Mouse (Mus musculus) intestine, embryonic 14.5 days (tissue): ENCODE measurements around the gene Olfr750. TPM values are rescaled to one million over a fixed set of nuclear protein-coding genes. Genes with fewer than 3 reads are reported as not detected.

Experiments used
- ATAC-seq: fragments of 200-750 bp; cut with Nextera tagmentation; replicated peaks from 2 replicates; pipeline ENCODE4 v1.8.0; 2017; ENCODE audit warnings: low read depth, moderate number of reproducible peaks, moderate TSS enrichment, moderate library complexity; ENCODE audit not compliant: low FRiP score, low TSS enrichment
- DNase-seq: peaks from one replicate; pipeline ENCODE4 v3.0.0-alpha.2; 2018; ENCODE audit warnings: low spot score
- H3K27ac ChIP-seq: fragments of 300-500 bp; sonication (generic); 2 replicates; pipeline ENCODE4 v1.5.1; 2014; ENCODE audit warnings: low read depth, mild to moderate bottlenecking, control low read depth
- H3K27me3 ChIP-seq: fragments of 300-500 bp; sonication (generic); replicated peaks from 2 replicates; pipeline ENCODE4 v1.6.1; 2014; ENCODE audit warnings: low read length, control low read depth; ENCODE audit not compliant: control insufficient read depth, insufficient read depth
- H3K36me3 ChIP-seq: fragments of 300-500 bp; sonication (generic); 2 replicates; pipeline ENCODE4 v1.6.1; 2014; ENCODE audit warnings: low read length, control low read depth; ENCODE audit not compliant: control insufficient read depth, insufficient read depth
- H3K4me1 ChIP-seq: fragments of 300-500 bp; sonication (generic); replicated peaks from 2 replicates; pipeline ENCODE4 v1.6.1; 2014; ENCODE audit warnings: low read length, control low read depth, mixed read lengths; ENCODE audit not compliant: control insufficient read depth, insufficient read depth
- H3K4me2 ChIP-seq: fragments of 300-500 bp; sonication (generic); 2 replicates; pipeline ENCODE4 v1.6.1; 2014; ENCODE audit warnings: low read length
- H3K4me3 ChIP-seq: fragments of 300-500 bp; sonication (generic); 2 replicates; pipeline ENCODE4 v1.5.1; 2014; ENCODE audit warnings: low read depth, low read length, control low read depth, mixed read lengths
- H3K9ac ChIP-seq: fragments of 300-500 bp; sonication (generic); 2 replicates; pipeline ENCODE4 v1.6.1; 2014; ENCODE audit warnings: mild to moderate bottlenecking, low read length
- H3K9me3 ChIP-seq: fragments of 300-500 bp; sonication (generic); 2 replicates; pipeline ENCODE4 v1.6.1; 2016; ENCODE audit warnings: low read length, control low read depth; ENCODE audit not compliant: control insufficient read depth
- WGBS: fragments of 180-500 bp; shearing (Covaris S2); extraction: QIAGEN DNeasy Blood & Tissue Kit; methylation state at CpG from one replicate; pipeline ENCODE4 v1.1.7; 2014; 5-methylcytosine and 5-hydroxymethylcytosine counted together
- polyA plus RNA-seq: library from polyadenylated mRNA; unstranded; fragments of >200 nt; fragmentation: Nextera tagmentation; extraction: Ambion mirVana; gene quantifications from 2 replicates; pipeline ENCODE4 v1.2.1, GENCODE M21; 2014

Olfr750 gene
- polyA plus RNA-seq, 1 experiment from 2014 or later: not detected

GRCm38 (mm10) chr14:51053176-51053575, 21.1 kb downstream of the Olfr750 start:
- ATAC-seq (no peak), DNase-seq (no peak)
- Histone ChIP-seq H3K9me3 (no peaks in the 10 kb centered on the region), H3K9ac (no peak overlapping the region), H3K27me3 (no peaks in the 10 kb centered on the region), H3K4me2 (no peak overlapping the region), H3K27ac (no peak overlapping the region), H3K36me3 (no peaks in the 10 kb centered on the region), H3K4me3 (no peak overlapping the region), H3K4me1 (no peaks in the 10 kb centered on the region; the same call in 1 of the 2 replicates)
- WGBS: 58% methylated on average over 5 of the region's 5 CpGs

DNA sequence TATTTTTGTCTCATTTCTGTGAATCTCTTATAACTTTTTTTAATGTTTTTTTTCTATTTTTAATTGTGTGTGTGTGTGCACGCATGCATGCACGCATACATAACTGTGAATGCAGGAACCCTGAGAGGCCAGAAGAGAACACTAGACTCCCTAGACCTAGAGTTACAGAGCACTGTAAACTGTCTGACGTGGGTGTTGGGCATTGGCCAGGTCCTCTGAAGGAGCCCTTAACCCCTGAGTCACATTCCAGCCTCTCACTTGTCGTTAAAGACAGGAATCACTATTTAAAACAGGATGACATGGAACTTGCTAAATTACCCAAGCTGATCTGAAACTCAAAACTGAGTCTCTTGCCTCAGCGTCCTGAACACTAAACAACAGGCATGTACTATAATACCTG, 22.3 kb downstream of the Olfr750 start:
- no peak overlapping the region for H3K4me2 ChIP-seq
- H3K4me1 ChIP-seq: no peaks in the 10 kb centered on the region; the same call in 1 of the 2 replicates
- no peak overlapping the region for H3K9ac ChIP-seq
- ATAC-seq: no peak
- no peaks in the 10 kb centered on the region for H3K36me3 ChIP-seq
- no peak overlapping the region for H3K4me3 ChIP-seq
- no peak overlapping the region for H3K27ac ChIP-seq
- 61% methylated on average over 5 of the region's 5 CpGs for WGBS
- DNase-seq: no peak
- no peaks in the 10 kb centered on the region for H3K9me3 ChIP-seq
- no peaks in the 10 kb centered on the region for H3K27me3 ChIP-seq

GRCm38 (mm10) chr14:51050063-51050462, 24.2 kb downstream of the Olfr750 start, which contains the start of gene Rnase11:
TSS of gene Rnase11 (minus strand) at chr14:51050163.
- H3K9me3 ChIP-seq: no peaks in the 10 kb centered on the region
- no peak within 1 kb of the TSS for H3K27ac ChIP-seq
- H3K4me2 ChIP-seq: no peak within 1 kb of the TSS
- WGBS: 84% methylated on average over 2 of the region's 2 CpGs
- no peak within 1 kb of the TSS for H3K4me3 ChIP-seq
- ATAC-seq (no peak), DNase-seq (no peak)
- no peaks in the 10 kb centered on the region; the same call in 1 of the 2 replicates for H3K4me1 ChIP-seq
- no peak within 1 kb of the TSS for H3K9ac ChIP-seq
- H3K36me3 ChIP-seq: no peaks in the 10 kb centered on the region
- H3K27me3 ChIP-seq: no peaks in the 10 kb centered on the region

GRCm38 (mm10) chr14:51047846-51048245, 26.4 kb downstream of the Olfr750 start:
- Histone ChIP-seq H3K4me1 (no peaks in the 10 kb centered on the region; the same call in 1 of the 2 replicates), H3K27ac (no peak overlapping the region), H3K9me3 (no peaks in the 10 kb centered on the region), H3K27me3 (no peaks in the 10 kb centered on the region), H3K9ac (no peak overlapping the region), H3K4me2 (no peak overlapping the region), H3K4me3 (no peak overlapping the region), H3K36me3 (no peaks in the 10 kb centered on the region)
- WGBS: 28% methylated on average over 5 of the region's 5 CpGs
- ATAC-seq: no peak
- DNase-seq: no peak

- ATAC-seq (no peak), DNase-seq (no peak)
- 77% methylated on average over 6 of the region's 6 CpGs for WGBS
- Histone ChIP-seq H3K9me3 (no peaks in the 10 kb centered on the region), H3K4me2 (no peak within 1 kb of the TSS), H3K4me3 (no peak within 1 kb of the TSS), H3K9ac (no peak within 1 kb of the TSS), H3K27me3 (no peaks in the 10 kb centered on the region), H3K36me3 (no peaks in the 10 kb centered on the region), H3K27ac (no peak within 1 kb of the TSS), H3K4me1 (no peaks in the 10 kb centered on the region)
Observed at GRCm38 (mm10) chr14:51041769-51042168, 32.5 kb downstream of the Olfr750 start, which contains the start of gene Rnase9. TSS of gene Rnase9 (minus strand) at chr14:51041869.

DNA sequence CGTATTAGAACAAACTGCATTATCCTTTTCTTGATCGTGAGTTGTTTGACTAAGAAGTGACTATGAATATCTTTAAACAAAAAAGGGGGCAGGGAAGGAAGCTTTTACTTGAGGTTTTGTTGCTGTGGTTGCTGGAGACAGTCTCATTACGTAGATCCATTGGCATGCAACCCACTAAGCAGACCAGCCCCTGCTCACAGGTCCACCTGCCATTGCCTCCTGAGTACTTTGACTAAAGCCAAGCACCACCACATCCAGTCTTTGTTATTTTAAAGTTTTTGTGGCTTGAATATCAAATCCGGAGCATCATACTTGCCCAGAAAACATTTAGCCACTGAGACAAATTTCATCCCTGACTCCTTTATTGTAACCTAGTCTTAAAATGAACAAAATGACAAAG, 38.0 kb downstream of the Olfr750 start:
- Histone ChIP-seq H3K4me2 (no peak overlapping the region), H3K9ac (no peak overlapping the region), H3K4me1 (no peaks in the 10 kb centered on the region), H3K4me3 (no peak overlapping the region), H3K27me3 (no peaks in the 10 kb centered on the region), H3K36me3 (no peaks in the 10 kb centered on the region), H3K27ac (no peak overlapping the region), H3K9me3 (no peaks in the 10 kb centered on the region)
- ATAC-seq: no peak
- WGBS: 80% methylated on average over 4 of the region's 4 CpGs
- DNase-seq: no peak

GRCm38 (mm10) chr14:51035206-51035605, 39.0 kb downstream of the Olfr750 start:
- Histone ChIP-seq H3K9ac (no peak overlapping the region), H3K4me2 (no peak overlapping the region), H3K27ac (no peak overlapping the region), H3K36me3 (no peaks in the 10 kb centered on the region), H3K4me1 (no peaks in the 10 kb centered on the region), H3K27me3 (no peaks in the 10 kb centered on the region), H3K4me3 (no peak overlapping the region), H3K9me3 (no peaks in the 10 kb centered on the region)
- DNase-seq: no peak
- no peak for ATAC-seq
- 41% methylated on average over 1 of the region's 1 CpGs for WGBS

GRCm38 (mm10) chr14:51027387-51028155, 46.7 kb downstream of the Olfr750 start:
- 58% methylated on average over 3 of the region's 3 CpGs for WGBS
- no peak overlapping the region for H3K27ac ChIP-seq
- H3K36me3 ChIP-seq: no peaks in the 10 kb centered on the region
- H3K4me1 ChIP-seq: no peaks in the 10 kb centered on the region
- no peaks in the 10 kb centered on the region for H3K9me3 ChIP-seq
- H3K4me2 ChIP-seq: no peak overlapping the region
- DNase-seq (no peak), ATAC-seq (0 out of 2 replicates have a peak, but pooled peaks have one; percentile 40)
- H3K27me3 ChIP-seq: no peaks in the 10 kb centered on the region
- H3K4me3 ChIP-seq: no peak overlapping the region
- H3K9ac ChIP-seq: no peak overlapping the region
